Mouse (Mus musculus) frontal cortex, postnatal 25 days (tissue): ENCODE results near the gene Pigl.
A peak's percentile ranks its signal among the peaks of the same experiment; 100 is the strongest.
"Not testable (repeated sequence)": the region's sequence is repeated elsewhere in the genome, so short reads cannot be mapped to it uniquely, and the experiment has no call there.

ENCODE experiments used
- DNase-seq, 2 experiments: peaks; one replicate each; pipeline ENCODE4 v3.0.0; 2022; ENCODE audit warnings: low spot score in 2 of 2

The Pigl gene

GRCm38 (mm10) chr11:62458276-62458724 lies at the start of gene Pigl, which contains the start of gene Ncor1:
Gene Pigl (plus strand): TSS chr11:62458460.
Gene Ncor1 (minus strand): TSS chr11:62458541.
- DNase-seq = peak; percentile 67 to 77

GRCm38 (mm10) chr11:62408848-62409247 lies 49.4 kb upstream of the Pigl start:
- no peak for DNase-seq

GRCm38 (mm10) chr11:62409611-62410010 lies 48.6 kb upstream of the Pigl start:
- no peak for DNase-seq

DNA sequence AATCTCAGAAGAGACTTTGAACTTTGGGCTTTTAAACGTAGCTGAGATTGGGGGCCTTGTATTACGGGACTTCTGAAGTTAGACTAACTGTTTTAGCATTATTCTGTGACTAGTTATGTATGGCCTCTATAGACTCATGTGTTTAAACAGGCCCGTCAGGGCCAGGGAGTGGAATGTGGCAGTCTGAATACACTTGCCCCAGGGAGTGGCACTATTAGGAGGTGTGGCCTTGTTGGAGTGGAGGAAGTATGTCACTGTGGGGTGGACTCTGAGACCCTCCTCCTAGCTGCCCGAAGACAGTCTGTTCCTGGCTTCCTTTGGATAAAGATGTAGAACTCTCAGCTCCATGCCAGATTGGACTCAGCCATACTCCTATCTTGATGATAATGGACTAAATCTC lies 43.2 kb upstream of the Pigl start:
- DNase-seq = no peak

DNA sequence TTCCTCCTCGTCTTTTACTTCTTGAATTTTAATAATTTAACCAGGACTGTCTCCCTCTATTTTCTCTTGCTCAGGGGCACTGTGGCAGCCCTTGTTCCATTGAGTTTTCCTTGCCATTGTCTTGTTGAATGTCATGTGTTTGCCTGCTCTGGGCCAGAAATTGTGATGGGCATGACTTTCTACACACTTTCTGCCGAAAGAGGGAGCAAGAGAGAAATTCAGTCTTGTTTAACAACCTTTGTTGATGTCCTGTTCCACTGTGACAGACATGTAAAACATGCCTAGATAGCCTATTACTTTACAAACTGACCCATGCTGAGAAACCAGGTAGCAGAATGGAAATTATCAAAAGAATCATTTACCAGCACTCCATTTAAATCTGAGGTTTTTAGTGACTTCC lies 33.7 kb upstream of the Pigl start:
- DNase-seq = no peak

GRCm38 (mm10) chr11:62426266-62426665 lies 32.0 kb upstream of the Pigl start:
- DNase-seq = no peak

DNA sequence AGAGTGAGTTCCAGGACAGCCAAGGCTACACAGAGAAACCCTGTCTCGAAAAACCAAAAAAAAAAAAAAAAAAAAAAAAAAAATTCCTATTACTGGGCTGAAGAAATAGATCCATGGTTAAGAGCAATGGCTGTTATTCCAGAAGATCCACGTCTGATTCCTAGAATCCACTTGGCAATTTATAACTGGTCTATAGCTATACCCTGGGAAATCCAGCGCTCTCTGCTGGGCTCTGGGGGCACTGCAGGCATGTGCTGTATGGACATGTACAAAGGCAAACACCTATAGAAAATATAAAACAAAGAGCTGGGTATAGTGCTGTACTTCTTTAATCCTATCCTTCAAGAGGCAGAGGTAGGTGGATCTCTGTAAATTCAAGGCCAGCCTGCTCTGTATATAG lies 31.2 kb upstream of the Pigl start:
- no peak for DNase-seq

GRCm38 (mm10) chr11:62432211-62432610 lies 26.0 kb upstream of the Pigl start:
- no peak for DNase-seq

DNA sequence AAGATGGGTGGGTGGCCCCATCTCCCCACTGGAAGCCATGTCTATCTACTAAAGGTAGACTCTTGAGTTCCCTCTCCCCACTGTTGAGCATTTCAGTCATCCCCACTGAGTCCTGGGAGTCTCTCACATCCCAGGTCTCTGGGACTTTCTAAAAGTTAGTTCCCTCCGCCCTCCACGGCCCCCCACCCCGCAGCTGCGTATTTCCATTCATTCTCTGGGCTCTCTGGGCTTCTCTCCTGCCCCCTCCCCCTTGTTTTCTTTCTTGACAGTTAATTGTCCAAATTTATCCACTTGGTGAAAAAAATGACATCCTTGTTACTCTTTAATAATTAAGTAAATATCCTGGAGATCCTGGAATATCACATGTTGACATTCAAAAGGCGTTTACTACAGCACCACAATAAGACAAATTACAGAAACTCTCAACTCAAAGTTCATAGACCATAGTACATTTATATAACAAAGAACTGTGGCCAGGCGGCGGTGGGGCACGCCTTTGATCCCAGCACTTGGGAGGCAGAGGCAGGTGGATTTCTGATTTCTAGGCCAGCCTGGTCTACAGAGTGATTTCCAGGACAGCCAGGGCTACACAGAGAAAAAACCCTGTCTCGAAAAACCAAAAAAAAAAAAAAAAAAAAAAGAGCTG lies 17.5 kb upstream of the Pigl start:
- DNase-seq = no peak

GRCm38 (mm10) chr11:62445799-62446198 lies 12.5 kb upstream of the Pigl start:
- no peak for DNase-seq

- no peak for DNase-seq
These were observed 9.3 kb upstream of the Pigl start for GRCm38 (mm10) chr11:62448971-62449370.

DNA sequence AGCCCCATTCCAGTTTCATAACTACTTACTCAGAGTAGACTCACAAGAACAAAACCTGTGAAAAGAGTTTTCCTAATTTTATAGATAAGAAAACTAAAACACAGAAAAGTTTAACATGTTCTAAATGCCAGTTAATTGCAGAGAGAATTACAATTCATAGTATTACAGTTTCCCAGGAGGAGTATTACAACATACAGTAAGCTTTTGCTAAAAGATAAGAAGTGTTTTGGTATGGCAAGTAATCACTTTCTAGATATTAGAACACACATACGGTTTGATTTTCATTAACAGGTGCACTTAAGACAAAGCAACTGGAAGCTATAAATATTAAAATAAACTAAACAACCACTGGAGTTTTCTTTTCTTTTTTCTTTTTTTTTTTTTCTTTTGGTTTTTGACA lies 3.1 kb upstream of the Pigl start:
- no peak for DNase-seq

DNA sequence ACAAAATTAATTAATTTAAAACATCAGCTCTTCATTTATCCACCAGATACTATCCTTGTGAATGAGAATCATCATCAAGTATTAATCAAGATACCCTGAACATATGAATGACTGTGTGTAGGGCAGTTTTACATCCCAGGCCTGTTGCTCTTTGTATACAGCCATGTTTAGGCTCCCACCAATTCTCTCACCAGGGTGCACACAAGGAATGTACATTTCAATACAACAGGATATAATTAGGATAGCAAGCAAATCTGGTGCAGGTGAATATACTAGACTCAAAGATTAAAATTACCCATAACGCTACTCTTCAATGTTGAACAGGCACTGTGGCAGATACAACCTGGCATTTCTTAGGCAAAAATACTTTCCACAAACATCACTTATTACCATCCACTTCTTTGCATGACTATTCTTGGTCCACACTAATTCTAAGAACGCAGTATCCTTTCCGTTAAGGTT lies 2.2 kb upstream of the Pigl start:
- DNase-seq = no peak

DNA sequence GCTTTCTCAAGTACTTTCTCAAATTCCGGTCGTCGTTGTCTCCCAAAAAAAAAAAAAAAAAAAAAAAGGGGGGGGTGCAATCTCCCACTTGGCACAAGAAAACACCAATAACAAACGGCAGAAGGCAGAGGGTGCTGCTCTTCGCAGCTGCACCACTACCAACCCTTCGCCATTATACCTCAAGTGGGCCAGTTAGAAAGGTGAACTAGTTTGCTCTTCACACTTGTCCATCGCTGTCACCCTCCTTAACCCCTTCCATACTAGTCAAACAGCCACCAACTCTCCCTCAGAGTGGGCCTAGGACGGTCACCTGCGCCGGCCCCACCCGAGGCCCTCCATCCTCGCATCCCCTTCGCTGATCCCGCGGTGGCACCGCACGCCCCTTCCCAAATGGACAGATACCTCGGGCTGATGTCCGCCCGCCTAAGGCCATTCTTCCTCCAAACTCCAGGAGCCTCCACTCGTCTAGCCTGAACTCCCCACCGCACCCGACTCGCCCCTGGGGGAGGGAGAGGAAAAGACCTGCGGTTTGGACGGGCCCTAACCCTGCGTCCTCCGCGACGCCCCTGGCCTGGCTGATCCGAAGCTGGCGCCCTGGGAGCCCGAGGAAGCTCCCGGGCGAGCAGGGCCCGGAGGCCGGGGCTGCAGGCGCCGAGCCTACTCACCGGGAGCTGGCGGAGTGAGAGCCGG lies 1.6 kb upstream of the Pigl start:
- DNase-seq = peak; percentile 20 to 29

DNA sequence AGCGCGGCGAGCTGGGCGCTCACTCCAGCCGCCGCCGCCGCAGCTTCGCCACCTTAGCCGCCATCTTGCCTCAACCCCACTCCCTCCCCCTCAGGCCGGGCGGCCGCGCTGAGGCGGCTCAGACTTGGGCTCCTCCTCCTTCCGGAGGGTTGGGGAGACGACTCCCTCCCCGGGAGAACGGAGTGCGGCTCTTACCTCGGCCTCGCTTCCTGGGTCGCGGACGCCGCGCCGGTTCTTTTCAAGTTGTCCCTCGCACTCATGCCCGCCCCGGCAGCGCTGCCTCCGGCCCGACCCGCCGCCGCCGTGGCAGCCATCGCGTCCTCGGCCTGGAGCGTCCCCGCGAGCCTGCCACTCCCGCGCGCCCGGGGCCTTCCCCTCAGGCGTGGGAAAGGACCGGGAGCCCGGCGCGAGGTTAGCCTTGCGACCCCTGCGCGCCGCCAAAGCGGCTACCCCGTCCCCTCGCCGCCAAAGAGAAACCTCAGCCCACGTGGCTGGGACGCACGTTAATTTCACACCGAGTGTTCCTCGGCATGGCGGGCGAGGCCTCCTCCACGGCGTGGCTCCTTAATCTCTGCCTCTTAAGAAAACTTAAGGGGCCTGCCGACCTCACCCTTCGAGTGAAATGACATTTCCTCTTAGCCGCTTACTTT lies 894 bp upstream of the Pigl start:
- peak; percentile 67 to 74 for DNase-seq

- DNase-seq = no peak
These were observed 379 bp upstream of the Pigl start for GRCm38 (mm10) chr11:62457891-62458270.

GRCm38 (mm10) chr11:62458780-62459179 lies 520 bp downstream of the Pigl start:
- no peak for DNase-seq

GRCm38 (mm10) chr11:62462529-62462928 lies 4.3 kb downstream of the Pigl start:
- DNase-seq = not testable (repeated sequence)

DNA sequence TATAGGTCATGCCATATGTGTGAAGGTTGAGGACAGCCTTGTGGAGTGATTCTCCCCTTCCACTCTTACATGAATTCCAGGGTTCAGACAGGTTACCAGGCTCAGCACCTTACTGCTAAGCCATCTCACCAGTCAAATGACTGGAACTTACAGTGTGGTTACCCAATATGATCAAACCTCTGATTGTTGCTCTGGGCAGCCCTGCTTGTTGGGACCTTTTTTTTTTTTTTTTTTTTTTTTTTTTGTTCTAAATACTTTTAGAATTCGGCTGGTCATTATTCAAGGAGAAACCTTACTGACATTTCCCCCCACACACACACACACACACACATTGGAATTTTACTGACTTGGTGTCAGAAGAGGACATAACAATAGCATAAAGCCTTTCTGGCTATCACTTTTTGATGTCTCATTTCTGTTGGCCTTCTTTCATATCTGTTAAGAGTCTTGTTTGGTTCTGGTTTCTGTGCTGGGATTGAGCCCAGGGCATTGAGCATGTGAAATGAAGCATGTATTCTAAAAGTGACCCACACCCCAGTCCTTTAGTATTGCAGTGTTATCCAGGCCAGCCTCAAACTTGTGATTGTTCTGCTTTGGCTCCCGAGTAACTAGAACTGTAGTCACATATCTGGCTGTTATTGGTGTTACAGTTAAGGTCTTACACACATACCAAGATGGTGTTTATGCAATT lies 5.1 kb downstream of the Pigl start:
- no peak for DNase-seq

DNA sequence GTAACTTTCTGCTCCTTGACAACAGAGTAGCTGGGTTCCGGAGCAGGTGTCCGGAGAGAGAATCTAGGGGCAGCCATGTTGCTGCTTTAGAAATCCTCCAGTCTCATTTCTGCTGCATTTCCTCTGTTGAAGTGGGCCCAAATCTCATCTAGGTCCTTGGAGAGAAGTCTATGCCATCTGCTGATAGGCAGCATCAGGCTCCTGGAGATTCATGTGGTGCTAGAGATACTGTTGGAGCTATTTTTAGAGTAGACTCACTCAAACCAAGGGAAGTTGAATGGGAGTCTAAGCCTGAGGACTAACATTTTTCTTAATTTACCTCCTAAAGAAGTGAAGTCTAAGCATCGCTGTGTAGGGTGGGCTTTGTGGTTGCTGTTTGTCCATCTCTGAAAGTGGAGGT lies 6.4 kb downstream of the Pigl start:
- DNase-seq = no peak

DNA sequence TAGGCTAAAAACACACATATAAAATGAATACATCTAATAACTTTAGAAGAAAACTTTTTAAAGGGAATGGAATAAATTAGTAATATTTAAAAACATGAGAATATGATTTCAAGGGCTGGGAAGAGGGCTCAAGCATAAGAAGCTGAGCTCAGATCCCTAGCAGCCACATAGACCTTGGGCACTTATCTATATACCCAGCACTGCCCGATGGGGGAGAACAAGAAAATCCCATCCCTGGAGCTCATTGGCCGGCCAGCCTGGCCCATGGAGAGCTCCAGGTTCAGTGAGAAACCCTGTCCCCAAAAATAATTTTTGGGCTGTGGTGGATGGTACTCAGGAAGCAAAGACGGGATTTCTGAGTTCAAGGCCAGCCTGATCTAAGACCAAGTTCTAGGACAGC lies 7.6 kb downstream of the Pigl start:
- DNase-seq = no peak

DNA sequence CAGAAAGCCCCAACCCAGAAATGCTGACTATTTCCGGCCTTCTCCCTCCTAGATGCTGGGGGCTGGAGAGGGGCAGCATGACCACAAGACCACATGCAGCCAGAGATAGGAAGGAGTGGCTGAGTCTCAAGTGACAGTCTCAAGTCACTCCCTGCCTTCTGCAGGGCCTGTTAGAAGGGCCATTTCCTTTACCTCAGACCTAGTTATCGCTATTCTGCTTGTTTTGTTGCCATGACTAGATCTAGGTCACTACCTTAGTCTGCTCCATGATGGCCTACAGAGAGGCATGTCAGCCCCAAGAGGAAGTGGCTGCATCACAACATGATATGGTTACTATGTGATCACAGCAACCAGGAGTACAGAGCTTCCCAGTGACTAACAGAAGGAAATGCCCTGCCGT lies 8.3 kb downstream of the Pigl start:
- no peak for DNase-seq
